Mouse (Mus musculus) midbrain, embryonic 14.5 days (tissue): ENCODE results near the gene Tdrkh. TPM values are rescaled to one million over a fixed set of nuclear protein-coding genes. Genes with fewer than 3 reads are reported as not detected.

Experiments used
- ATAC-seq: fragments of 200-750 bp; cut with Nextera tagmentation; 2 replicates; pipeline ENCODE4 v1.8.0; 2017; ENCODE audit warnings: moderate number of reproducible peaks, moderate library complexity; ENCODE audit not compliant: low FRiP score, low TSS enrichment
- DNase-seq: peaks from one replicate; pipeline ENCODE4 v3.0.0-alpha.2; 2015
- H3K27ac ChIP-seq: fragments of 300-500 bp; sonication (generic); replicated peaks from 2 replicates; pipeline ENCODE4 v1.5.1; 2014; ENCODE audit warnings: mild to moderate bottlenecking, low read depth, low read length, moderate library complexity
- H3K27me3 ChIP-seq: fragments of 300-500 bp; sonication (generic); 2 replicates; pipeline ENCODE4 v1.6.1; 2014; ENCODE audit warnings: low read length, control low read depth, mixed read lengths; ENCODE audit not compliant: control insufficient read depth, insufficient read depth
- H3K36me3 ChIP-seq: fragments of 300-500 bp; sonication (generic); 2 replicates; pipeline ENCODE4 v1.6.1; 2014; ENCODE audit warnings: low read length, control low read depth; ENCODE audit not compliant: control insufficient read depth, insufficient read depth
- H3K4me1 ChIP-seq: fragments of 300-500 bp; sonication (generic); 2 replicates; pipeline ENCODE4 v1.6.1; 2014; ENCODE audit warnings: mild to moderate bottlenecking, antibody characterized with exemption, low read length, control low read depth; ENCODE audit not compliant: control insufficient read depth, insufficient read depth
- H3K4me2 ChIP-seq: fragments of 300-500 bp; sonication (generic); 2 replicates; pipeline ENCODE4 v1.6.1; 2014; ENCODE audit warnings: mild to moderate bottlenecking, low read length, moderate library complexity
- H3K4me3 ChIP-seq: fragments of 300-500 bp; sonication (generic); replicated peaks from 2 replicates; pipeline ENCODE4 v1.5.1; 2014; ENCODE audit warnings: low read depth, low read length
- H3K9ac ChIP-seq: fragments of 300-500 bp; sonication (generic); replicated peaks from 2 replicates; pipeline ENCODE4 v1.6.1; 2014; ENCODE audit warnings: mild to moderate bottlenecking, low read length, moderate library complexity
- H3K9me3 ChIP-seq: fragments of 300-500 bp; sonication (generic); 2 replicates; pipeline ENCODE4 v1.6.1; 2016; ENCODE audit warnings: low read length, control low read depth, mixed read lengths; ENCODE audit not compliant: control insufficient read depth
- WGBS: fragments of 180-500 bp; shearing (Covaris S2); extraction: QIAGEN DNeasy Blood & Tissue Kit; methylation state at CpG from one replicate; pipeline ENCODE4 v1.1.7; 2014; 5-methylcytosine and 5-hydroxymethylcytosine counted together
- polyA plus RNA-seq: library from polyadenylated mRNA; unstranded; fragments of >200 nt; fragmentation: Nextera tagmentation; extraction: Ambion mirVana; gene quantifications from 2 replicates; pipeline ENCODE4 v1.2.1, GENCODE M21; 2014

Gene Tdrkh
- polyA plus RNA-seq, 1 experiment from 2014 or later = 55.3 TPM

DNA sequence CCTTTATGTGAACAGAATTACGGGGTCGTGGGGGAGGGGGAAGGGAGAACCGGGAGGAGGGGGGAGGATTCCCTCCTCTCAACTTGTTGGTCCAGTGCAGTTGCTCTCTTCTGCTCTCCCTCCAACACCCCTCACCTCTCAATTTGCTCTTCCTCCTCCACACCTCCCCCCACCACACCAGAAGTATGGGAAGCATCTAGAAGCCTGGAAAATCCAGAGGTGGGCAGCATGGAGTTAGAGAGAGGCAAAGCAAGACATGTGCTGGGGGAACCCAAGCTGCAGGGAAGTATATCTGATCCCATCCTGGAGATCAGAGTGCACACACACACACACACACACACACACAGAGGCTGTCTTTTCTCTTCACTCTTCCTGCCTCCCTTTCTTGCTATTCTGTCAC, 41.0 kb upstream of the Tdrkh start:
- DNase-seq (no peak), ATAC-seq (0 out of 2 replicates have a peak, but pooled peaks have one; percentile 5)
- H3K27me3 ChIP-seq = peaks cover 3% of the 10 kb centered on the region; the same call in 1 of the 2 replicates
- no peak overlapping the region for H3K4me3 ChIP-seq
- peak overlapping the region; percentile 20 for H3K4me2 ChIP-seq
- WGBS = 0% methylated on average over 3 of the region's 3 CpGs
- H3K36me3 ChIP-seq = no peaks in the 10 kb centered on the region
- H3K27ac ChIP-seq = no peak overlapping the region
- no peak overlapping the region for H3K9ac ChIP-seq
- peaks cover 9% of the 10 kb centered on the region for H3K4me1 ChIP-seq
- no peaks in the 10 kb centered on the region for H3K9me3 ChIP-seq

DNA sequence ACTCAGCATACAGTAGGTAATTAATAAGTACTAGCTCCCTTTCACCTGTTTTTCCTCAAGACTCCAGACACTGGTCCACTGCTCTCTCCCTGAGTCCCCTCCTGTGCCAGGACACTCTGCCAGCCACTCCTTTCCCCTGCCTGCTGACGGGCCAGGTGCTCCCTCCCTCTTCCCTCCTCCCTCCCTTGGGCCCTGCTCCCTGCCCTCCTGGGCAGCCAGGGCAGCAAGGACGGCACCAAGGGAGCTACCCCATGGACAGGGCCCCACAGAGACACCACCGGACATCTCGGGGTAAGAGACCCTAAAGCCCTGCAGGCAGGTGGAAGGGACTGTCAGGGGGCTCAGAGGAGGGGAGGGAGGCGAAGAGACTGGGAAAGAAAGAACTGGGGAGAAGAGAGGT, 40.4 kb upstream of the Tdrkh start, which contains the start of gene Rorc:
TSS of gene Rorc (plus strand) at position 154 of the 400 bp plus-strand sequence.
- Histone ChIP-seq H3K4me1 (peaks cover 9% of the 10 kb centered on the region), H3K4me2 (peak within 1 kb of the TSS; percentile 38), H3K9ac (no peak within 1 kb of the TSS; the same call in 1 of the 2 replicates), H3K9me3 (no peaks in the 10 kb centered on the region), H3K27me3 (peaks cover 3% of the 10 kb centered on the region; the same call in 1 of the 2 replicates), H3K4me3 (no peak within 1 kb of the TSS), H3K27ac (no peak within 1 kb of the TSS), H3K36me3 (no peaks in the 10 kb centered on the region)
- ATAC-seq = no peak; the same call in 1 of the 2 replicates
- DNase-seq = no peak
- 19% methylated on average over 5 of the region's 5 CpGs for WGBS

DNA sequence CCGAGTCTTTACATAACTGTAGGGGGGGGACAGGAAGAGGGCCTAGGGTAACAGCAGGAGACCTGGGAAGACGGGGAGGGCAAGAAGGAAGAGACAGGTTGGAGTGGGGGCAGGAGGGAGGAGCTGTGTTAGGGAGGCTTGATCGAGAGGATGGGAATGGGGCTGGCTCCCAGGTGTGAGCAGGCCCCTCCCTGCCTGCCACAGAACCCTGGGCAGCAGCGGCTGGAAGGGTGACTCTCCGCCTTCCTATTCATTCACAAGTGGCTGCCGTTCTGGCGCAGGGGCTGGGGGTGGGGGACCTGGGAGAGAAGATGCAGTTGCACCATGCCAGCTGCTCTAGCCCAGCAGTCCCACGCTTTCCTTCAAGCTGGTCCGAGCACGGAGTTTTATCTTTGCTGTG, 40.0 kb upstream of the Tdrkh start:
- Histone ChIP-seq H3K4me2 (peak overlapping the region; percentile 38), H3K27ac (no peak overlapping the region), H3K9ac (no peak overlapping the region; the same call in 1 of the 2 replicates), H3K27me3 (peaks cover 3% of the 10 kb centered on the region; the same call in 1 of the 2 replicates), H3K9me3 (no peaks in the 10 kb centered on the region), H3K4me1 (peaks cover 9% of the 10 kb centered on the region), H3K36me3 (no peaks in the 10 kb centered on the region), H3K4me3 (no peak overlapping the region)
- peak; percentile 33 for DNase-seq
- 0 out of 2 replicates have a peak, but pooled peaks have one; percentile 19 for ATAC-seq
- WGBS = 4% methylated on average over 10 of the region's 10 CpGs

DNA sequence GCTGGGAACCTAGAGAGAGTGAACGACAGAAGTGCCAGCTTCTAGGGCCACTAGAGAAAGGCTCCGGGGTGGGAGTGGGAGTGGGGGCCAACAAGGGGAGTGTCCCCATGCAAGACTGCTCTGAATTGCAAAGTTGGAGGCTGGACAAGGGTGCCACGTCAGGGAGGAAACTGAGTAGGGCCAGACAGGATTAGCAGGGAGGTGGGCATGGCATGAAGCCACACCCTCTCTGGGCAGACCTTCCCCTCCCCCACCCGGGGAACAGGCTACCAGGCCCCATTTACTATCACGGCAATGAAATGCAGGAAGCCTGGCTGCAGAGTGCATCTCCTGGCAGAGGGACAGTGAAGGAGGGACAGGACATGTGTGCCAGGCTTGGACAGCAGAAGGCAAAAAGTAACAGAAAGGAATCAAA, 39.5 kb upstream of the Tdrkh start:
- peak; percentile 37; the same call in 1 of the 2 replicates for ATAC-seq
- Histone ChIP-seq H3K4me2 (peak overlapping the region; percentile 38), H3K9me3 (no peaks in the 10 kb centered on the region), H3K4me1 (peaks cover 9% of the 10 kb centered on the region), H3K27ac (no peak overlapping the region), H3K4me3 (no peak overlapping the region), H3K36me3 (no peaks in the 10 kb centered on the region), H3K27me3 (peaks cover 3% of the 10 kb centered on the region; the same call in 1 of the 2 replicates), H3K9ac (no peak overlapping the region)
- peak; percentile 59 for DNase-seq
- WGBS = 0% methylated on average over 5 of the region's 5 CpGs

DNA sequence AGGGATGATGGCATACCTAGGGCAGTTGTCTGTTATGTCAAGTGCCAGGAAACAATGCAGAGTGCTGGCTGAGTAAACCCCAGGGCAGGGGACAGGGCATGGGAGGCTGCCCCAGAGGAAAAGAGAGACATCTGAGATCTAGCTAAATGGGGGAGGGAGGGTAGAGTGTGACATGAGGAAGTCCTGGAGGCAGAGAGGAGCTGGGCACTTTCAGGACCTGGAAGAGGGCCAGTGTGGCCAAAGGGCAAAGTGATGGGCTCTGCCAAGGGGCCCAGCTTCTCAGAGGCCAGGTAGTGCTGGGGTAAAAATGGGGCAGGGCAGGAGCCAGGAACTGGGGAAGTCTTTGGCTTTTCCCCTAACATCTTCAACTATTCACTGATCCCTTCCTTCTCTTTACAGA, 38.4 kb upstream of the Tdrkh start:
- no peaks in the 10 kb centered on the region for H3K36me3 ChIP-seq
- no peak overlapping the region for H3K4me2 ChIP-seq
- no peak for ATAC-seq
- H3K4me1 ChIP-seq = peaks cover 9% of the 10 kb centered on the region
- H3K4me3 ChIP-seq = no peak overlapping the region
- H3K9me3 ChIP-seq = no peaks in the 10 kb centered on the region
- peaks cover 3% of the 10 kb centered on the region; the same call in 1 of the 2 replicates for H3K27me3 ChIP-seq
- no peak for DNase-seq
- H3K27ac ChIP-seq = no peak overlapping the region
- no peak overlapping the region for H3K9ac ChIP-seq

DNA sequence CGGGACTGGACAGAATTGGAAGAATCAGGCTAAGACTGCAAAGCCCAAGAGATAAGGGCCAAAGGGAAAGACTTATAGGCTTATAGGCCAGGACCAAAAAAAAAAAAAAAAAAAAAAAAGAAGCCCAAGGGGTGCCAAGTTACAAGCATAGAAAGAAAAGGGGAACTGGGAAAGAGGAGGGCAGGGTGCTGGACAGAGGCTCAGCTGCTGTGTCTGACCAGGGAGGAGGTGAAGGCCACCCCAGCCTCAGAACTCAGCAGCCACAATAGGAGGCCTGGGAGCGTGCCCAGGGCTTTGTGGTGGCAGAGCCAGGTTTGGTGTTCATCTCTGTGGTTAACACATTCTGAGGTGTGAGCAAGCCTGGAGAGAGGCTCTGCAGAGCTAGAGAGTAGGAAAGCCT, 37.9 kb upstream of the Tdrkh start:
- Histone ChIP-seq H3K4me1 (peaks cover 9% of the 10 kb centered on the region), H3K27me3 (peaks cover 3% of the 10 kb centered on the region; the same call in 1 of the 2 replicates), H3K4me2 (no peak overlapping the region), H3K27ac (no peak overlapping the region), H3K9me3 (no peaks in the 10 kb centered on the region), H3K36me3 (no peaks in the 10 kb centered on the region), H3K4me3 (no peak overlapping the region), H3K9ac (no peak overlapping the region)
- ATAC-seq (no peak), DNase-seq (no peak)
- WGBS = 83% methylated on average over 2 of the region's 2 CpGs

DNA sequence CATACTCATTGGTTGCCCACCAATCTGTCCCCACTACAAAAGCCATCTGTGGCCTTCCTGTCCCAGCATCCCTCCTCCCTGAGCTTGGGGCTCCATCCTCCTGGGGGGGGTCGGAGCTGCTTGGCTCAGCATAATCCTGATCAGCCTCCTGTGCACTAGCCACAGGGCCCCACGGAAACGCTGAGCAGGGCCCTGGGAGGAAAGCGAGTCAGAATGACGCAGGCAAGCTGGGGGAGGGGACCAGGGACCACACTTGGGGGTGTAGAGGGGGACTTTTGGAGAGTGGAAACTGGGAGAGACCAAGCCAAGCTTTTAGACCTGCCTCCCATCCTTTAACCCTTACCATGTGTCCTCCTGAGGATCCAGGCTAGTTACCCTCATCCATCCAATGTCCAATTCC, 37.2 kb upstream of the Tdrkh start:
- no peaks in the 10 kb centered on the region for H3K9me3 ChIP-seq
- H3K4me1 ChIP-seq = peaks cover 9% of the 10 kb centered on the region
- H3K9ac ChIP-seq = no peak overlapping the region
- WGBS = 47% methylated on average over 5 of the region's 5 CpGs
- no peak for DNase-seq
- no peak overlapping the region for H3K4me2 ChIP-seq
- no peak overlapping the region for H3K27ac ChIP-seq
- H3K36me3 ChIP-seq = no peaks in the 10 kb centered on the region
- H3K27me3 ChIP-seq = peaks cover 3% of the 10 kb centered on the region; the same call in 1 of the 2 replicates
- no peak for ATAC-seq
- no peak overlapping the region for H3K4me3 ChIP-seq

DNA sequence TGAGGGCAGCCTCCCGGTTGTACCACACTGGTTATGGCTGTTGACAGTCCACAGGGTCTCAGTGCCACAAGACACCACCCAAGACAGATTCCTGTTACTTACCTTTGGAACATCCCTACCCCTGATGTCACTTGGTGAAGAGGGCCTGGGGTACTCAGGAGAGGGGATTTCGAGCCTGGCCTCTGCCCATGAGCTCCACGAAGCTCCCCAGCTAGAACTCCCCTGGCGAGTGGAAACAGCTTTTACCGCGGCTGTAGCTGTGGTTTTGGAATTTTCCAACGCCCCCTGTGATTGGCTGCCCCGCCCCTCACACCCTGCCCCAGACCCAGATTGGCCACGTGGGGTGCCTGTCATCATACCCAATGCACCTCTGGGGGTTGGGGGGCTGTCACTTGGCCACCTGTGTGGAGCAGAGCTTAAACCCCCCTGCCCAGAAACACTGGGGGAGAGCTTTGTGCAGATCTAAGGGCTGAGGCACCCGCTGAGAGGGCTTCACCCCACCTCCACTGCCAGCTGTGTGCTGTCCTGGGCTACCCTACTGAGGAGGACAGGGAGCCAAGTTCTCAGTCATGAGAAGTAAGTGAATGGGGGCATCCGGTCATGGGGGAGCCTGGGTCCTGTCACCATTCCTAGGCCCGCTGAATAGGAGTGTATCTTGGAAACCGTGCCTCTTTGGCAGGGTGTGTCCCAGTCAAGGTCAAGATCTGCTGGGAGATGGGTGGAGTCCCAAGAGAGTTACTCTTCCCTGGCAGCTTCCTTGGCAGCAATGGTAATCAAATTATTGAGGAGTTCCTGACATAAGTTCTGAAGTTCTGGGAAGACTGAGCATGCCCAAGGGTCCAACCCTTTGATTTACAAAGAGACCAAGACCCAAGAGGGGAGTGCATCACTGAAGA, 35.8 kb upstream of the Tdrkh start:
- DNase-seq (no peak), ATAC-seq (no peak)
- no peak overlapping the region for H3K4me3 ChIP-seq
- no peak overlapping the region for H3K27ac ChIP-seq
- 21% methylated on average over 13 of the region's 13 CpGs for WGBS
- no peaks in the 10 kb centered on the region for H3K36me3 ChIP-seq
- no peak overlapping the region for H3K9ac ChIP-seq
- H3K9me3 ChIP-seq = no peaks in the 10 kb centered on the region
- H3K4me2 ChIP-seq = no peak overlapping the region
- peaks cover 3% of the 10 kb centered on the region; the same call in 1 of the 2 replicates for H3K27me3 ChIP-seq
- peaks cover 9% of the 10 kb centered on the region for H3K4me1 ChIP-seq
